Mouse (Mus musculus): Measurements from ENCODE around the gene Gse1.
"Not testable (repeated sequence)": the region's sequence is repeated elsewhere in the genome, so short reads cannot be mapped to it uniquely, and the experiment has no call there.

Gene Gse1

GRCm38 (mm10) chr8:120347734-120348341, 119.6 kb downstream of the Gse1 start:
- no peak for DNase-seq (ENCODE audit: low read depth)

GRCm38 (mm10) chr8:120348922-120349321, 120.7 kb downstream of the Gse1 start:
- DNase-seq (ENCODE audit: low read depth) = no peak

GRCm38 (mm10) chr8:120351332-120352071, 123.2 kb downstream of the Gse1 start:
- DNase-seq (ENCODE audit: low read depth) = no peak

DNA sequence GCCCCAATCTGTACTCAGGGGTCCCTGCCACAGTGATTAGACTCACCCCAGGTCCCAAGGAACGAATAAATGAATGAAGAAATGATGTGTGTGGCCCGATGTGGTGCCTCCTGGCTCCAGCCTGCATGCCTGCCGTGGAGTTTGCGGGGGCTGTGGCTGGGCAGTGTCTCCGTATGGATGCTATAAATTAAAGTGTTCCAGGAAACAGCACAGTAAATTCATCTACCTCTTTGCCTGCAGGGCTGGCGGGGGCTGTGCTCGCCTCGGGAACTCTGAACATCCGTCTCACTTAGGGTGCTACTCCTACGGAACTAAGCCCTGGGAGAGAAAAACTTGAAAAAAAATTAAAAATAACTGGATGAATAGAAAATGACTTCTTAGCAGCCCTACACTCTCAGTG, 123.8 kb downstream of the Gse1 start:
- DNase-seq (ENCODE audit: low read depth) = no peak

DNA sequence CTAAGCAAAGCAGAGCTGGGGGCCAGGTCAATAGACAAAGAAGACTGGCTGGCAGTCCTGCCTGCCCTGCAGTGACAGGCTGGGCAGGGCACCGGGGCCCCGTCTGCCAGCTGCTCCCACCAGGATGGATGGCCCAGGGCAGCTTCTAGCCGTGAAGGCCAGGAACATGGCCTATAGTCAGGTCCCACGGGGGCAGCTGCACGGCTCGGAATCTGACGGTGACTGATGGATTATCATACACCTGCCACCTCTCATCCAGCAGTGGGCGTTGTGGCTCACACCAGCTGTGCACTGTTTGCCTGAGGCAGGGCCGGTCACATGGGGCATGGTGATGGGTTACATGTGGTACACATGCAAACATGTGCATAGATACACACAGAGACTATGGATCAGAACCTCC, 127.8 kb downstream of the Gse1 start:
- no peak for DNase-seq (ENCODE audit: low read depth)

DNA sequence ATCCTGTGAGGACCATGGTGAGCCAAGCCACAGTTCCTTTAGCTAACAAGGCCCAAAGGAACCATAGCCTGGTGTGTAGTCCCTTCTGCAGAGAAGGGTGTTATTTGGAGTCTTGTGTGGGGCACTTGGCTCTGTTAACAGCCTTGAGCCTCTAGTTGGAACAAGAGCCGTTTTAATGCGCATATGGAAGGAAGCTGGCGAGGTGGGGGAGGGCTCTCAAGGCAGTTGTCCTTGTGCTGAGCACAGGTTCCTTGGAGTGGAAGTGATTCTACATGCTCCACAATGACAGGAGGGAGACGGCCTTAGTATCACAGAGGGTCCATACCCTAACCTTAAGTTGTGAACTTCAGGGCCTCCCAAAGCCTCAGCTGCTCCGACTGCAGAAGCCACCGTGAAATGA, 129.2 kb downstream of the Gse1 start:
- no peak for DNase-seq (ENCODE audit: low read depth)

- no peak for DNase-seq (ENCODE audit: low read depth)
Measured at GRCm38 (mm10) chr8:120361301-120361700, 133.0 kb downstream of the Gse1 start.

DNA sequence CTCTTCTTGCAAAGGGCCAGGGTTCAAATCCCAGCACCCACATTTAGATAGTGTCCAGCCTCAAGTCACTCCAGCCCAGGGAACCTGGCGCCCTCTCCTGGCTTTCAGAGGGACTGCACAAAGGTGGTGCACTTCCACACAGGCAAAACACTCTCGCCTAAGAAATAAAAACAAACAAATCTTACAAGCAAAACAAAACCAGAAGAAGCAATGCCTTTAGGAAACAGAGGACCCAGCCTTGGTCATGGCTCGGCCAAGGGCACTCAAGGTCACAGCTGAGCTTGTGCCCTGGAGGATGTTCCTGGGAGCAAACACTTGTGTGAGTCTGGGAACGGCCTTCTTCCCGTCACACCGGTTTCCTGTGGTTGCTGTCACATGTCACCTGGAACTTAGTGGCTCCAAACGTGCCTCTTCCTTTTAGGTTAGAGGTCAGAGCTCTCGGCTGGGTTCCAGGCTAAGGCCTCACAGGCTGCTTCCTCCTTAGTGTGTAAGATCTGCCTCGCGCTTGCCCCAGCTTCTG, 135.4 kb downstream of the Gse1 start:
- DNase-seq (ENCODE audit: low read depth) = peak; percentile 63

- DNase-seq (ENCODE audit: low read depth) = peak; percentile 71
Measured at GRCm38 (mm10) chr8:120364093-120364725, 136.0 kb downstream of the Gse1 start.

DNA sequence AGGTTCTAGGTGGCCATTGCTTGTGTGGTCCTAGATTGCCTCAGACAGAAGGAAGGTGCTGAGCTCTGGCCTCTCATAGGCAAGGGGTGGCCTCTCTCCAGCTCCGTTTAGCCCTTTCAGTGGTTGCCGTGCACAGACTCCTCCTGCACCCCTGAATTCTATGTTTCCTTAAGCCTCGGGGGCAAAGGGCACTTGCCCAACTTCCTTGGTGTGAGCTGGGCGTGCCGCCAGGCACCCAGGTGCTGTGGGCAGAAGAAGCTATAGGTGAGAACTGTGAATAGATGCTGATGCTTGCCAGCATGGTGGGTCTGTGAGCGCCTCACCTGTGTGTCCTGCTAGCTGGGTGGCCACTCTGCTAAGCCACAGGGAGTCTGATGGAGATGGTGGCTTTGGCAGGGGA, 138.6 kb downstream of the Gse1 start:
- no peak for DNase-seq (ENCODE audit: low read depth)

DNA sequence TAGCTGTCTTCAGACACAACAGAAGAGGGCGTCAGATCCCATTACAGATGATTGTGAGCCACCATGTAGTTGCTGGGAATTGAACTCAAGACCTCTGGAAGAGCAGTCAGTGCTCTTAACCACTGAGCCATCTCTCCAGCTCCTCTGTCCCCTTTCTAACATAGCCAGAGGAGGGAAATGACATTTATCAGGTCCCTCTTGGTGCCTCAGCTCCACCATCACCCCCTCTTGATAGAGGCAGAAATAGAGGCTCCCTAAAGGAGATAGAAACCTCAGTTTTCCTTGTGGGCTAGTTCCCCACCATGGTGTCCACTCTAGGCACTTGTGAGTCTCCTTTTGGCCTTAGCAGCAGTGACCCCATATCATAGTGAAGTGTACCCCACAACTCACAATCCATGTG, 139.9 kb downstream of the Gse1 start:
- not testable (repeated sequence) for DNase-seq (ENCODE audit: low read depth)

DNA sequence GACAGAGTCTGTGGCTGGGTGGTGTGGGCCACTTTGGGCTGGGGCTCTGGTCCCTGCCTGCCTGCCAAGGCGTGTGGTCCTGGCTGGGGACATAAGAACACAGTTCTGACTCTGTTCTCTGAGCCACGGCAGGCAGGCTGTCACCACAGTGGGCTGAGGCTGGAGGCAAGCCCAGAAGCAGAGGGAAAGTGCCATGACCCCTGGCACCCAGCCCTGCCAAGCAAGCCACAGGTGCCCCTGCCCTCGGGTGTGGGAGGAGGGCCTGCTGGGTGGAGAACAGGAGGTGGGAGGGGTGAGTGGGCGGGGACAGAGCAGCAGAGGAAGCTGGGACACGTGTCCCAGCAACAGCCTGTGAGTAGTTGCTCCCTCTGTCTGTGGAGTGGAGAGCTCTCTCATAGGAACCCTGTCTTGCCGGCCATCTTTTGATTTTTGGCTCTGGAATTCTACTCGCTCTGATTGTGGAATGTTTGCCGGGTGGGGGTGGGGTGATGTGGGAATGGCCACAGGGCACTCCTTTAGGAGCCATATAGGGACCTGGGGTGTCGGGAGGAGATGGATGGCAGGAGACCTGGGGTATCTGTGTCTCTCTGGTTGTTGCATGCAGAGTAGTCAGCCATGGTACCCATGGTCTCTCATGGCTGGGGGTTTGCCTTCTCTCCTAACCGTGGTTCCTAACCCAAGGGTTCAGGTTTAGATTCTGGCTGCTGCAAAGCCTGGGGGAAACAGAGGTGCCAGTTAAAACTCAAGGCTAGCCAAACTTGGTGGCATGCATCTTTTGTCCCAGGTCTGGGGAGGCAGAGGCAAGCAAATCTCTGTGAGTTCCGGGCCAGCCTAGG, 140.8 kb downstream of the Gse1 start:
- peak; percentile 82 for DNase-seq (ENCODE audit: low read depth)

DNA sequence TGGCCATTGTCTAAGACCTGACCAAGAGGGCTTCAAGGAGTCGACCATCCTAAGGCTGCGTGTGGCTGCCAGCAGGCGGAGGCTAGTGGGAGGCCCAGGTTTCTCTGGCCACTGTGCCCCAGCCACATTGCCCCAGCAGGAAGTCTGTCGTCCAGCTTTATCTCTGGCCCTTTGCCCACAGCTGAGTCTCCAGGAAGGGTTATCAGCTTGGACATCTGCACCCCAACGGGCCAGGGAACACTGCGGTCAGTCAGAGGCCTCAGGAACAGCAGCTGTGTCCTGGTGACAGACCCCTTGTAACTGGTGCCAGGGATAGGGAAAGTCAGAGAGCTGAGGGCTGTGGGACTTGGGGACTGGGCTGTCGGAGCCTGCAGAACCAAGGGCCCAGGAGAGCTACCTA, 141.7 kb downstream of the Gse1 start:
- no peak for DNase-seq (ENCODE audit: low read depth)

- DNase-seq (ENCODE audit: low read depth) = no peak
Measured at GRCm38 (mm10) chr8:120370461-120370860, 142.2 kb downstream of the Gse1 start.

DNA sequence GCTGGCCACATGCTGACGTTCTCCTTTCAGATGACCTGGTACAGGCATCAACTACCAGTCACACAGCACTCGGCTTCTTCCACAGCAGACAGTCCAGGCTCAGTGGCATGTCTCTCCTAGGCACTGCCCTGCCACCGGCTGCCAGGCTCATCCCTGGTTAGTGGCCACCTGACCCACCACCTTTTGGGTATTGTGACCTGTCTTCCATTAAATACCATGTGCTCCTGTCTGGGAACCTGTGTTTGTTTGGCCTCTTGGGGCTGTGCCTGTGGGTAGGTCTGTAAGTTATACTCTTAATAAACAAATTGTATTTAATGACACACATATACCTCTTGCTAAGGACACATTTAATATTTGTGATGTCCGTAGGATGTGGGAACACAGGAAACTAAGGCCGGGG, 142.9 kb downstream of the Gse1 start:
- no peak for DNase-seq (ENCODE audit: low read depth)

- DNase-seq (ENCODE audit: low read depth) = no peak
Measured at GRCm38 (mm10) chr8:120371725-120372457, 143.6 kb downstream of the Gse1 start.

- DNase-seq (ENCODE audit: low read depth) = no peak
Measured at GRCm38 (mm10) chr8:120372684-120373083, 144.4 kb downstream of the Gse1 start.

DNA sequence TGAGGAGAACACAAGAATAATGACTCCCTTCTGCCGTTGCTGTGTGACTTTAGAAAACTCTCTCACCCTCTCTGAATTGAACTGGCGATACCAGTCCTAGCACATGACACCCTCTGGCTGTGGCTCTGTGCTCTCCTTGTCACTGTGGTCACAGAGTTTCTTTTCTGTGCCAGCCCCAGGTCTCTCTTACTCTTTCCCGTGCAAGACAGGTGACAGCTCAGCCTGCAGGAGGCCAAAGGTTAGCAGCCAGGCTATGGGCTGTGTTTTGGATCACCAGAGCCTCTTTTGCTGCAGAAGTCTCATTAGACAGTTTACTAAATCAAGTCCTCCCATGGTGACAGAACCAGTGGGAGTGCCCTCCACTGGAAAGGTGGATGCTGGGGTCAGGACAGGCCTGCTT, 145.4 kb downstream of the Gse1 start:
- no peak for DNase-seq (ENCODE audit: low read depth)

GRCm38 (mm10) chr8:120374070-120374469, 145.8 kb downstream of the Gse1 start:
- no peak for DNase-seq (ENCODE audit: low read depth)

DNA sequence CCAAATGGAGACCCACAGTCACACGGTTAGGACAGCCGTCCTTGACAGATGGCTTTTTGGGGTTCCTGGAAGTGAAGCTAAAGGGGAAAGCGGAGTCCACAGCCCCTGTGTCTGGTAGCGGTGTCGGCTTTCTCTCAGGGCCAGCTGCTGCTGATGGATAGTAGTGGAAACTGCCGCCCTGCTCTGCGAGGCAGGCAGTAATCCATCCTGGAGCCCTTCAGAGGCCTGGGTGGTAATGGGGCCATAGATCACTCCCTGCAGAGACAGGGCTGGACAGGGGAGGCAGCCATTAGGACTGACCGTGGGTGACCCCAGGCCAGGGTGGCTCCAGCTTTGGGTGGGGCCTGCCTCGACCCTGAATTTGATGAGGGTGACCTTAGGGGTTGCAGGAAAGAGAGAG, 146.3 kb downstream of the Gse1 start:
- no peak for DNase-seq (ENCODE audit: low read depth)

- no peak for DNase-seq (ENCODE audit: low read depth)
Measured at GRCm38 (mm10) chr8:120375170-120375569, 146.9 kb downstream of the Gse1 start.

- DNase-seq (ENCODE audit: low read depth) = no peak
Measured at GRCm38 (mm10) chr8:120376215-120376614, 148.0 kb downstream of the Gse1 start.
